Mouse (Mus musculus) limb, embryonic 15.5 days (tissue): ENCODE data around the gene Sgsm2. TPM values are rescaled to one million over a fixed set of nuclear protein-coding genes. Genes with fewer than 3 reads are reported as not detected.
A peak's percentile ranks its signal among the peaks of the same experiment; 100 is the strongest.

Experiments
- ATAC-seq: fragments of 200-750 bp; cut with Nextera tagmentation; 2 replicates; pipeline ENCODE4 v1.8.0; 2017; ENCODE audit warnings: low read depth, moderate TSS enrichment; ENCODE audit not compliant: insufficient number of reproducible peaks, low FRiP score, low TSS enrichment
- H3K27ac ChIP-seq: fragments of 300-500 bp; sonication (generic); 2 replicates; pipeline ENCODE4 v1.5.1; 2015; ENCODE audit warnings: moderate library complexity, mild to moderate bottlenecking, inconsistent platforms
- H3K27me3 ChIP-seq: fragments of 300-500 bp; sonication (generic); 2 replicates; pipeline ENCODE4 v1.6.1; 2015; ENCODE audit warnings: inconsistent platforms
- H3K36me3 ChIP-seq: fragments of 300-500 bp; sonication (generic); 2 replicates; pipeline ENCODE4 v1.6.1; 2015; ENCODE audit warnings: inconsistent platforms
- H3K4me1 ChIP-seq: fragments of 300-500 bp; sonication (generic); 2 replicates; pipeline ENCODE4 v1.6.1; 2015; ENCODE audit warnings: inconsistent platforms
- H3K4me2 ChIP-seq: fragments of 300-500 bp; sonication (generic); 2 replicates; pipeline ENCODE4 v1.6.1; 2015; ENCODE audit warnings: mild to moderate bottlenecking, inconsistent platforms
- H3K4me3 ChIP-seq: fragments of 300-500 bp; sonication (generic); 2 replicates; pipeline ENCODE4 v1.5.1; 2015; ENCODE audit warnings: mild to moderate bottlenecking, inconsistent platforms
- H3K9ac ChIP-seq: fragments of 300-500 bp; sonication (generic); 2 replicates; pipeline ENCODE4 v1.6.1; 2015; ENCODE audit warnings: inconsistent platforms
- H3K9me3 ChIP-seq: fragments of 300-500 bp; sonication (generic); 2 replicates; pipeline ENCODE4 v1.6.1; 2016; ENCODE audit warnings: inconsistent platforms
- WGBS: fragments of 180-500 bp; shearing (Covaris S2); methylation state at CpG from one replicate; pipeline ENCODE4 v1.1.7; 2015; 5-methylcytosine and 5-hydroxymethylcytosine counted together
- polyA plus RNA-seq: library from polyadenylated mRNA; unstranded; fragments of >200 nt; fragmentation: Nextera tagmentation; extraction: Ambion mirVana; gene quantifications from 2 replicates; pipeline ENCODE4 v1.2.1, GENCODE M21; 2015

Sgsm2 gene
- polyA plus RNA-seq, 1 experiment from 2014 or later = 6.6 TPM

DNA sequence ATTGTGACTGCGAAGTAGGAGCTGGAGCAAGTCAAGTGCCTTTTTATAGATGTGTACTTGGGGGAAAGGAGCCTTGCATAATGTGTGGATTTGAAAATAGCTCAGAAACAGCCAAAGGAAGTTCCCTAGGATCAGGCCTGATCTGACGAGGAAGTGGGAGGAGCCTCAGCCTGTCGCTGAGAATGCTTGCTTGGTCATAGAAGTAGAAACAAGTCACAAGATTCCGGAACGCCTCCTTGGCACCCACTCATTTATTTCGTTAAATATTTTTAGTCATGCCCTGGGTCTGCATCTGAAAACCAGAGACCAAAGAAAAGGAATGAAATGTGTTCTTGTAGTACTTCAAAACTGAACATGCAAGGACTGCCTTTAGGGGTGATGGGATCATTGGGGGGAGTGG lies 57.9 kb downstream of the Sgsm2 start:
- Histone ChIP-seq H3K36me3 (peaks cover 35% of the 10 kb centered on the region), H3K4me2 (peak overlapping the region; percentile 82), H3K9ac (no peak overlapping the region), H3K9me3 (no peaks in the 10 kb centered on the region), H3K4me1 (peaks cover 58% of the 10 kb centered on the region), H3K27me3 (no peaks in the 10 kb centered on the region), H3K4me3 (peak overlapping the region; percentile 56), H3K27ac (peak overlapping the region; percentile 97)
- WGBS = 32% methylated on average over 6 of the region's 6 CpGs
- no peak for ATAC-seq

DNA sequence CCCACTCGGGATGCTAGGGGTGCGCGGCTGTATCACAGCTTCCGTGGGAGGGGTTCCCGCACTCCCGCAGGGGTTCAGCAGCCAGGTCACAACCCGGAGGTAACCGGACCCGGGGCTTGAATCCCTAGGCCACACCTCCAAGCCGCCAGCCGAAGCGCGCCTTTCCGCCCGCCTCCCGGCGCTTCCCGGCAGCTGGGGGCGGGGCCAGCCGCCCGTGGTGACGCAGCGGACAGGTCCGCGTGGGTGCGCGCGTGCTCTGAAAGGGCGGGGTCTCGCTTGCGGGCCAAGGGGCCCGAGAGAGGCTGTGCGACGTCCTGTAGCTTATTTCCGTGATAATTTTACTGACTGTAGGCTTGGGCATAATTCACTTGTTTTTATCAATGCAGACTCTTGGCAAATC lies 58.4 kb downstream of the Sgsm2 start:
- H3K9ac ChIP-seq = peak overlapping the region; percentile 50
- peaks cover 59% of the 10 kb centered on the region for H3K4me1 ChIP-seq
- WGBS = 0% methylated on average over 35 of the region's 35 CpGs
- H3K36me3 ChIP-seq = peaks cover 30% of the 10 kb centered on the region
- peak overlapping the region; percentile 56 for H3K4me3 ChIP-seq
- H3K9me3 ChIP-seq = no peaks in the 10 kb centered on the region
- peak; percentile 72 for ATAC-seq
- H3K27me3 ChIP-seq = no peaks in the 10 kb centered on the region
- H3K27ac ChIP-seq = peak overlapping the region; percentile 97
- peak overlapping the region; percentile 82 for H3K4me2 ChIP-seq

DNA sequence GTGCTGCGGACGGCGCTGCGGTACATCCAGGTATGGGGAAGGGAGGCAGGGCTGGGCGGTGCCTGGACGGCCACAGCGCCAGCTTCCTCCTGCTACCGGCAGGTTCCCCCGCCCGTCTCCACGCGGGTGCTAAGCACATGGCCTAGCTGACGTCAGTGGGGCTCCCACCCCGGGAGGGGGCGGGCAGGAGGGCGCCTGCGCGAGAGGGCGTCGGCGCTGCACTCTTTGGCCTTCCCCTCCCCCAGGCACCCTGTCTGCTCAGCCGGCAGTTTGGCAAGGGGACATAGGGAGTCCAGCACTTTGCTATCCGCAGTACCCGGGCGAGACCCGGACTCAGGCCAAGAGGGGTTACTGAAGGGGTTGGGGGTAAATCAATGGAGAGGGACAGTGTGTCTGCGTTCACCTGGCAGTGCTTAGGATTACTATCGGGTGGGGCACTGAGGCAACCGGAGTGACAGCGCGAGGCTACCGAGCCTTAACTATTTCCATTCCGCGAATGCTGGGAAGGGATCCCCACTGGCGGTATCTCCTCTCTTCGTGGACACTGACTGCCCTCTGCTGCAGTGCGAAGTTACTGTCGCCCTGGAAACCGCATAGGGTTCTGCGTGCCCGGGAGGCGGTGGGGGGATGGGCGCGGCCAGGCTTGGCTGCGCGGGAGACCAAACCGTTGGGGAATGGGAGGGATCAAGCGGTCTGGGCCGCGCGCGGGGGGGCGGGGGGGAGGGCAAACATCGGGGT lies 59.0 kb downstream of the Sgsm2 start:
- Histone ChIP-seq H3K27me3 (no peaks in the 10 kb centered on the region), H3K4me1 (peaks cover 59% of the 10 kb centered on the region), H3K4me2 (peak overlapping the region; percentile 82), H3K9me3 (no peaks in the 10 kb centered on the region), H3K9ac (peak overlapping the region; percentile 50), H3K27ac (peak overlapping the region; percentile 97), H3K4me3 (peak overlapping the region; percentile 56), H3K36me3 (peaks cover 25% of the 10 kb centered on the region)
- WGBS = under 1% methylated on average over 49 of the region's 54 CpGs
- ATAC-seq = peak; percentile 82

DNA sequence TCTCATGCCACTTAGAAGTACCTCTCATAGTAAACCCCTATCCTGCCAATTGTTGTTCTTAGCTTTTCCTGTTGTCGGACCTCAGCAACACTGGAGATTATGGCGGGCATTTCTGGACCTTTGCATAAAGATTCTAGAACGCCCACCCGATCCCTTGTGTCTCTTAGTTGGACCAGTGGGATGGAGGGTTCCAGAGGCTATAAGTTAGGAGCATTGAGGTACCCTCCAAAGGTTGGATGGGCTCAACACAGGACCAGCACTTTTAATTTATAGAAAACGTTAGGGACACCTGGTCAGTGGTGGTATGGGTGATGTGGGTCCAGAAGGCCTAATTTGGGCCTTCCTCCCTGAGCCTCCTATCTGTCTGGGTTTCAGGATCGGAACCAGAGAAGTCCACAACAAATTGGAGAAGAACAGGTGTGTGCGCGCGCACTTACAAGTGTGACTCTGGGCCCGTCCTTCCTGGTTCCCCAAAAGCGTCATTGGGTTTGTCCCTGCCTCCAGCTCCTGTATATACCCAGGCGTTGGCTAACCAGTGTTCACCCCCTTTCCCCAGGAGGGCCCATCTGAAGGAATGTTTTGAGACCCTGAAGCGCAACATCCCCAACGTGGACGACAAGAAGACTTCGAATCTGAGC lies 59.7 kb downstream of the Sgsm2 start:
- Histone ChIP-seq H3K4me3 (peak overlapping the region; percentile 56), H3K27ac (peak overlapping the region; percentile 97), H3K9ac (peak overlapping the region; percentile 50; the same call in 1 of the 2 replicates), H3K4me2 (peak overlapping the region; percentile 82), H3K27me3 (no peaks in the 10 kb centered on the region), H3K9me3 (no peaks in the 10 kb centered on the region), H3K36me3 (peaks cover 18% of the 10 kb centered on the region), H3K4me1 (peaks cover 61% of the 10 kb centered on the region)
- no peak for ATAC-seq
- WGBS = 45% methylated on average over 16 of the region's 16 CpGs

DNA sequence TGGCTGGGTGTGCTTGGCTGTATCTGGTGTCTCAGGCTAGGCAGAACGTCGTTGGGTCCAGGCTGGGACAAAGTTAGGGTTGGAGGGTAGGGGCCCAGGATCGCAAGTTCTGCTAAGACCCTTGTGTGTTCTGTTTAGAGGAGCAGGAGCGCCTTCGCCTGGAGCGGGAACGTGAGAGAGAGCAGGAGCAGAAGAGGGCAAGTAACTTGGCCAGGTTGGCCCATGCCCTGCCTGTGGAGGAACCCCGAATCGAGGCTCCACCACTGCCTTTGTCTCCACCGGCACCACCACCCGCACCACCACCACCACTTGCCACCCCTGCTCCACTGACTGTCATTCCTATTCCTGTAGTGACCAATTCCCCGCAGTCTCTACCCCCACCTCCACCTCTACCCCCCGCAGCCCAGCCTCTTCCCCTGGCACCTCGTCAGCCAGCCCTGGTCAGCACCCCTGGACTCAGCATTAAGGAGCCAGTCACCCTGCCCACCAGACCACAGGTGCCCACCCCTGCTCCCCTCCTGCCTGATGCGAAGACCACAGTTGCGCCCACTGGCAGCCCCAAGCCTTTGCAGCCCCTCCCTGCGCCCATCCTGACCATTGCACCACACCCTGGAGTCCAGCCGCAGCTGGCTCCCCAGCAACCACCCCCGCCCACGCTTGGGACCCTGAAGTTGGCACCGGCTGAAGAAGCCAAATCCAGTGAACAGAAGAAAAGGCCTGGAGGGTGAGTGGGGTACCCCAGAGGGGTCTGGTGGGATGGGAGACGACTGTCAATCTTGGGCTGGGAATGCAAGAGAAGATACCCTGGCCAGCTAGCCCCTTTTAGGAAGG lies 60.4 kb downstream of the Sgsm2 start:
- no peak overlapping the region for H3K9ac ChIP-seq
- H3K9me3 ChIP-seq = no peaks in the 10 kb centered on the region
- ATAC-seq = no peak
- whole genome bisulfite sequencing = 90% methylated on average over 22 of the region's 22 CpGs
- H3K27me3 ChIP-seq = no peaks in the 10 kb centered on the region
- peaks cover 61% of the 10 kb centered on the region for H3K4me1 ChIP-seq
- no peak overlapping the region for H3K4me2 ChIP-seq
- H3K27ac ChIP-seq = 0 out of 2 replicates have a peak overlapping the region, but pooled peaks have one; percentile 97
- no peak overlapping the region for H3K4me3 ChIP-seq
- H3K36me3 ChIP-seq = peaks cover 12% of the 10 kb centered on the region; the same call in 1 of the 2 replicates

DNA sequence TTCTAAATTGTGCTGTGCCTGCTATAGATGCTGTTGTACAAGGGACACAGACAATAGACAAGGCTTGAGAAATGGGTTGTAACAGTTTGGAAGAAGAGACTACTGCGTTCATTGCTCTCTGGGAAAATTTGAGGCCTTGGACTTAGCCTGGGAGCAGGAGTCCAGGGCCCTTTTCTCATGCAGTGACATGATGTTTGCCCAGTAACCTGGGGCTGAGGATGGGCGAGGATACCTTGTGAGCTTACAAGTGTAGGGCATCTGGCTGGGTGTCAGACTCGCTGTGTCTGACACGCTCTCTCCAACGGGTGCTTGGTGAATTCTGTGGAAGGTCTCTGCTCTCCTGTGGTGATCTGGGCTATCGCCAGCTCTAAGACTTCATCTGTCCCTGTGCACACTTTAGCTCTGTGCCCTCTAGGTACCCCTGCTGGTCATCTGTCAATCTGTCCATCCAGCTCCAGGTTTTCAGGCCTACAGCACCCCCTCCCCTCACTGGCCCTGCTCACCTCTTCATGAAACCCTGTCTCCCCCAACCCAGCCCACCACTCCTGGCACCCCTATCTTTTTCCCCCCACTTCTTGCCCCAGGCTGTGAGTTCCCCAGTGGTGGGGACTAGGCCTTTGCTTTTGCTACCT lies 61.2 kb downstream of the Sgsm2 start:
- Histone ChIP-seq H3K9ac (no peak overlapping the region), H3K9me3 (no peaks in the 10 kb centered on the region), H3K4me3 (no peak overlapping the region), H3K27ac (no peak overlapping the region), H3K4me2 (no peak overlapping the region), H3K4me1 (peaks cover 61% of the 10 kb centered on the region), H3K36me3 (peaks cover 6% of the 10 kb centered on the region; the same call in 1 of the 2 replicates), H3K27me3 (no peaks in the 10 kb centered on the region)
- WGBS = 83% methylated on average over 6 of the region's 6 CpGs
- ATAC-seq = no peak

DNA sequence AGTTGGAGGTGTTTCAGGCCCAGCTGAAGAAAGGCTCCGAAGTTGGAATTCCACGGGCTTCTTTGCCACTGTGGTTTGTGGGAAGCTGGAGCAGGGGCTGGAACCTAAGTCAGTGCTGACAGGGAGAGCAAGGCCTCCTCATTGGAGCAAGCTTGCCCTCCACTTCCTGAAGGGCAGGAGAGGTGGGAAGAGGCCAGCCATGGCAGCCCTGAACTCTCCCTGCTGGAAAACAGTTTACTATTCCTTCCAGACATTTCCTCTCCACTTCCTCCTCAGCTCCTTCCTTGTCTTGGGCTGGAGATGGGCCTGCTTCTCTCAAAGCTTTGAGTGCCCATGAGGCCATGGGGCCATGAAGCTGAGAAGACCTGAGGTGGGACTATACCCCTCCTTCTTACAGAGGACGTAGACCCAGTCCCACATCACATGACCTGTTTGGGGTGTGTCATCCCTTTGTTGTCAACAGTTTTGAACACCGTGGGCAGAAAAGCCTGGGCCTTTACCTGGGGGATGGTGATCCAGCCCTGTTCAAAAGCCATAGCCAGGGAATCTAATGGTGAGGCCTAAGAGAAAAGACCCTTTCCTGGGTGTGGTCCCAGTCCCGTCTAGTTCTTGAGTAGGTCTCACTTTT lies 62.1 kb downstream of the Sgsm2 start:
- Histone ChIP-seq H3K9ac (no peak overlapping the region), H3K4me1 (peaks cover 62% of the 10 kb centered on the region)
- ATAC-seq = no peak

DNA sequence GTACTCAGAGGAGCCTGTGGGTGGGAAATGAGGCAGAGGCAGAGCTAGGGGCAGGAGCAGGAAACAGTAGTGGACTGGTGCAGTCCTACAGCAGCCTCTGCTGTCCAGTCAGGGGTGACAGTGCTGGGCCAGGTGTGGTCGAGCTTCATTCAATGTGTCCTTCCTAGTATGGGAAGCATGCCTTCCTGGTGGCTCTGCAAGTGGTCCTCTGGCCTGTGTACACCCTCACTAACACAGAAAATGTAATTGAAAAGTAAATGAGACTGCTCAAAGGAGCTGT lies 62.6 kb downstream of the Sgsm2 start:
- Histone ChIP-seq H3K4me2 (no peak overlapping the region), H3K4me3 (no peak overlapping the region), H3K4me1 (peaks cover 63% of the 10 kb centered on the region), H3K9ac (0 out of 2 replicates have a peak overlapping the region, but pooled peaks have one; percentile 14), H3K27ac (peak overlapping the region; percentile 68), H3K9me3 (no peaks in the 10 kb centered on the region), H3K27me3 (no peaks in the 10 kb centered on the region), H3K36me3 (peaks cover 4% of the 10 kb centered on the region; the same call in 1 of the 2 replicates)
- WGBS = 75% methylated on average over 1 of the region's 1 CpGs
- no peak for ATAC-seq

More for the DNA sequence above, 62.1 kb downstream of the Sgsm2 start:
- Histone ChIP-seq H3K4me3 (no peak overlapping the region), H3K27ac (peak overlapping the region; percentile 68), H3K36me3 (peaks cover 4% of the 10 kb centered on the region; the same call in 1 of the 2 replicates), H3K9me3 (no peaks in the 10 kb centered on the region), H3K4me2 (no peak overlapping the region), H3K27me3 (no peaks in the 10 kb centered on the region)
- 50% methylated on average over 5 of the region's 5 CpGs for WGBS

DNA sequence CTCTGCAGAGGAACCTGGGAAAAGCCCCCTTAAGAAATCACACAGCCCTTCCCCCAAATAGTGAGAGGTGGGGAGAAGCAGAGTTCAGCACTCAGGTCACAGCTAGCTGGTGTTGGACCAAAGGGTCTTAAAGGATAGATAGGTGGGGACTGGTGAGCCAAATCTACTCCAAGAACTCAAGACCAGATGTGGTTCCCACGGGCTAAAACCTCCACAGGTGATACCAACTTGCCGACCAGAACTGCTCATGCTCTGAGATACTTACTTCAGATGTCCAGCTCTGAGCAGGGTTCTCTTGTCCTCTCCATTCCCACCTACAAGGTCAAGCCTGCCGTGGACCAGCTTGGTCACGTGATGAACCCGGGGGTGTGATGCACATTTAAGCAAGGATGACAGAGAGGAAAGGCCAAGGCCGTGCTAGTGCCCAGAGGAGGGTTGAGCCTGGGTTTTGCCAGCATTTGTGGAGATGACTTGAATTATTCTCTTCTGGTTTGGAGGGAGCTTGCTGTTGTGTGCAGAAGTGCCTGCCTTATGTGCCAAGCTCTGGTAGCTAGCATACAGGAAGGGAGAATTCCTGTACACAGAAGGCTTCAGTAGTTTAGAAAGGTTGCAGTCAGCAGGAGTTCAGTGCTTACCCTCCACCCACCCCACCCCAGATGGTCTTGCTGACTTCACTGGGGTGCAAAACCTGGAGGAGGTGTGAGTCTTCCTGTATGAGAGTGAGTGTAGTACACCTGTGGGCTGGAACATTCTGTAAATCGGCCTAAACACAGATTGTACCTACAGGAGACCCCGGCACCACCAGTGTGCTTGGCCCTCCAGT lies 63.1 kb downstream of the Sgsm2 start:
- Histone ChIP-seq H3K9ac (0 out of 2 replicates have a peak overlapping the region, but pooled peaks have one; percentile 14), H3K27me3 (no peaks in the 10 kb centered on the region; the same call in 1 of the 2 replicates)
- WGBS = 81% methylated on average over 8 of the region's 8 CpGs

DNA sequence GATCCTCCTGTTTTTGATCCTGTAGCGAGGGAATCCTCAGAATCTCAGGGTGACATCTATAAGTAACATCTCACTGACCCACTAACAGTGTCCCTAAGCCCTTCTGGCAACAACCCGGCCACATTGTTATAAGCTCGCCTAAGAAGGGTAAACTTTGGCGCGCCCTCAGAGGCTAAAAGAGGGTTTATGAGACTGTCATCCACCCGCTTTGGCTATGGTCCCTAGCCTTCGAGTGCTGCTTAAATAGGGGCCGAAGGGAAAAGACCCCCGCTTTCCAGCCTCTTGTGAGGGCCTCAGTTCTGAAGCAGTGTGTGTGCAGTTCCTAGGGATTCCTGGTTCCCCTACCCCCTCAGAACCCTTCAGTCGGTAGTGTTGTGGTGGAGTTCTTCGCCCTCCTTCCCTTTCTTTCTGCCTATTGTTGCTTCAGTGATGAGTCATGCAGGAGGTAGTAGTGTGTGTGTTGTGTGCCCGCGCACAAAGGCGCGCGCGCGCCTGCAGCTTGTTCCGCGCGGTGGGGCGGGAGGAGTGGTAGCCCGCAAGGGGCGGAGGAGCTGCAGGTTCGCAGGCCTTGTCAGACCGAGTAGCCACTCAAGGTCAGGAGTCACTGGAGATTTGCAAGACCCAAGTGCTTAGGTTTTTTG lies 64.2 kb downstream of the Sgsm2 start:
- H3K4me2 ChIP-seq = peak overlapping the region; percentile 87
- peak overlapping the region; percentile 96 for H3K4me3 ChIP-seq
- H3K27ac ChIP-seq = peak overlapping the region; percentile 96
- H3K4me1 ChIP-seq = peaks cover 63% of the 10 kb centered on the region
- H3K9me3 ChIP-seq = no peaks in the 10 kb centered on the region
- H3K27me3 ChIP-seq = no peaks in the 10 kb centered on the region; the same call in 1 of the 2 replicates
- WGBS = under 1% methylated on average over 26 of the region's 26 CpGs
- peaks cover 4% of the 10 kb centered on the region; the same call in 1 of the 2 replicates for H3K36me3 ChIP-seq
- H3K9ac ChIP-seq = peak overlapping the region; percentile 84
- ATAC-seq = no peak

More for the DNA sequence above, 63.1 kb downstream of the Sgsm2 start:
- no peaks in the 10 kb centered on the region for H3K9me3 ChIP-seq
- ATAC-seq = no peak
- H3K4me2 ChIP-seq = peak overlapping the region; percentile 87; the same call in 1 of the 2 replicates
- H3K27ac ChIP-seq = peak overlapping the region; percentile 68; the same call in 1 of the 2 replicates
- peaks cover 4% of the 10 kb centered on the region; the same call in 1 of the 2 replicates for H3K36me3 ChIP-seq
- peaks cover 63% of the 10 kb centered on the region for H3K4me1 ChIP-seq
- H3K4me3 ChIP-seq = no peak overlapping the region; the same call in 1 of the 2 replicates
